Mouse (Mus musculus) CH12.LX (cell line): ENCODE measurements around the gene Hectd2. TPM values are rescaled to one million over a fixed set of nuclear protein-coding genes. Genes with fewer than 3 reads are reported as not detected.

ENCODE experiments used
- DNase-seq: peaks from one replicate; pipeline ENCODE4 v3.0.0-alpha.2; 2013; ENCODE audit errors: extremely low read depth
- H3K27ac ChIP-seq: 2 replicates; pipeline ENCODE4 v1.5.1; 2012; ENCODE audit warnings: low read depth, mild to moderate bottlenecking, control low read depth, moderate library complexity; ENCODE audit not compliant: insufficient read depth
- H3K27me3 ChIP-seq: replicated peaks from 2 replicates; pipeline ENCODE3; 2012; ENCODE audit warnings: inconsistent platforms
- H3K36me3 ChIP-seq, 2 experiments: replicated peaks in 1 of 2; 2 replicates each; pipeline versions ENCODE3 to v1.6.1; 2012; ENCODE audit warnings: inconsistent platforms in 1 of 2, low read length in 1 of 2, mild to moderate bottlenecking in 1 of 2, mixed read lengths in 1 of 2, moderate library complexity in 1 of 2; ENCODE audit not compliant: control insufficient read depth in 1 of 2, insufficient read depth in 1 of 2
- H3K4me1 ChIP-seq, 2 experiments: 2 replicates each; pipeline ENCODE4 v1.6.1; 2012; ENCODE audit warnings: inconsistent platforms in 1 of 2, moderate library complexity in 1 of 2; ENCODE audit not compliant: insufficient read depth in 2 of 2, control insufficient read depth in 1 of 2
- H3K4me2 ChIP-seq: 2 replicates; pipeline ENCODE4 v1.6.1; 2012; ENCODE audit warnings: low read depth, mild to moderate bottlenecking, control low read depth; ENCODE audit not compliant: poor library complexity, insufficient read depth, severe bottlenecking
- H3K4me3 ChIP-seq, 3 experiments: fragments of 150-350 bp in 1 of 3; sonication (generic) in 1 of 3; replicated peaks in 1 of 3; 2 replicates each; pipeline versions ENCODE3 to v1.5.1; 2011 to 2012; ENCODE audit warnings: low read depth in 2 of 3, low read length in 2 of 3, mild to moderate bottlenecking in 2 of 3, moderate library complexity in 2 of 3, control low read depth in 1 of 3, improper control_type of control experiment in 1 of 3, inconsistent platforms in 1 of 3, mixed read lengths in 1 of 3; ENCODE audit not compliant: poor library complexity in 1 of 3
- H3K79me2 ChIP-seq: replicated peaks from 2 replicates; pipeline ENCODE4 v1.6.1; 2012; ENCODE audit warnings: mild to moderate bottlenecking, moderate library complexity; ENCODE audit not compliant: control insufficient read depth, poor library complexity, insufficient read depth, severe bottlenecking; ENCODE audit errors: extremely low read depth
- H3K9ac ChIP-seq: 2 replicates; pipeline ENCODE4 v1.6.1; 2012; ENCODE audit warnings: low read depth, mild to moderate bottlenecking, control low read depth, moderate library complexity; ENCODE audit not compliant: insufficient read depth
- H3K9me3 ChIP-seq: replicated peaks from 2 replicates; pipeline ENCODE3; 2012; ENCODE audit warnings: low read length, inconsistent platforms, mixed read lengths
- BHLHE40 ChIP-seq: IDR thresholded peaks from 2 replicates; pipeline ENCODE4 v1.6.1; 2011; ENCODE audit warnings: mild to moderate bottlenecking, low read depth, low read length, improper control_type of control experiment
- CHD1 ChIP-seq: IDR thresholded peaks from 2 replicates; pipeline ENCODE4 v1.6.1; 2012; ENCODE audit warnings: low read depth, low read length, improper control_type of control experiment, inconsistent platforms
- CTCF ChIP-seq, 2 experiments: IDR thresholded peaks in 1 of 2; conservative IDR thresholded peaks in 1 of 2; 2 replicates each; pipeline ENCODE4 v1.5.1; 2011 to 2012; ENCODE audit warnings: low read depth in 2 of 2, low read length in 2 of 2, improper control_type of control experiment in 1 of 2, inconsistent platforms in 1 of 2, mild to moderate bottlenecking in 1 of 2, moderate library complexity in 1 of 2
- ETS1 ChIP-seq: conservative IDR thresholded peaks from 2 replicates; pipeline ENCODE4 v1.6.1; 2012; ENCODE audit warnings: low read depth, mild to moderate bottlenecking, inconsistent platforms, low read length, improper control_type of control experiment, moderate library complexity
- GABPA ChIP-seq: IDR thresholded peaks from 2 replicates; pipeline ENCODE4 v1.6.1; 2012; ENCODE audit warnings: low read depth, low read length, improper control_type of control experiment, inconsistent platforms; ENCODE audit not compliant: insufficient replicate concordance
- HCFC1 ChIP-seq: IDR thresholded peaks from 2 replicates; pipeline ENCODE4 v1.6.1; 2012; ENCODE audit warnings: low read depth, mild to moderate bottlenecking, inconsistent platforms, low read length, improper control_type of control experiment
- IRF4 ChIP-seq: IDR thresholded peaks from 2 replicates; pipeline ENCODE4 v1.6.1; 2014; ENCODE audit warnings: low read depth, mild to moderate bottlenecking, inconsistent platforms, low read length, improper control_type of control experiment
- JUN ChIP-seq: IDR thresholded peaks from 2 replicates; pipeline ENCODE4 v1.6.1; 2011; ENCODE audit warnings: low read depth, mild to moderate bottlenecking, low read length, improper control_type of control experiment, moderate library complexity; ENCODE audit not compliant: insufficient read depth
- MAFK ChIP-seq: IDR thresholded peaks from 2 replicates; pipeline ENCODE4 v1.6.1; 2011; ENCODE audit warnings: low read length, improper control_type of control experiment; ENCODE audit not compliant: insufficient replicate concordance
- MAX ChIP-seq: IDR thresholded peaks from 2 replicates; pipeline ENCODE4 v1.6.1; 2011; ENCODE audit warnings: low read length, improper control_type of control experiment
- MAZ ChIP-seq: IDR thresholded peaks from 2 replicates; pipeline ENCODE4 v1.6.1; 2012; ENCODE audit warnings: low read depth, mild to moderate bottlenecking, inconsistent platforms, low read length, improper control_type of control experiment, moderate library complexity
- MYC ChIP-seq: IDR thresholded peaks from 2 replicates; pipeline ENCODE4 v1.6.1; 2011; ENCODE audit warnings: low read depth, mild to moderate bottlenecking, improper control_type of control experiment, low read length
- POLR2A ChIP-seq: IDR thresholded peaks from 2 replicates; pipeline ENCODE4 v1.6.1; 2011; ENCODE audit warnings: low read depth, mild to moderate bottlenecking, improper control_type of control experiment, low read length
- RCOR1 ChIP-seq: conservative IDR thresholded peaks from 2 replicates; pipeline ENCODE4 v1.6.1; 2012; ENCODE audit warnings: low read depth, mild to moderate bottlenecking, inconsistent platforms, low read length, improper control_type of control experiment
- SMC3 ChIP-seq: IDR thresholded peaks from 2 replicates; pipeline ENCODE4 v1.6.1; 2011; ENCODE audit warnings: low read depth, low read length, improper control_type of control experiment
- USF2 ChIP-seq: conservative IDR thresholded peaks from 2 replicates; pipeline ENCODE4 v1.6.1; 2011; ENCODE audit warnings: low read depth, low read length, improper control_type of control experiment
- ZKSCAN1 ChIP-seq: IDR thresholded peaks from 2 replicates; pipeline ENCODE4 v1.6.1; 2012; ENCODE audit warnings: low read depth, inconsistent platforms, low read length, improper control_type of control experiment, borderline replicate concordance
- ZMIZ1 ChIP-seq: IDR thresholded peaks from 2 replicates; pipeline ENCODE4 v1.6.1; 2012; ENCODE audit warnings: low read depth, mild to moderate bottlenecking, inconsistent platforms, low read length, improper control_type of control experiment
- ZNF384 ChIP-seq: IDR thresholded peaks from 2 replicates; pipeline ENCODE4 v1.6.1; 2012; ENCODE audit warnings: low read depth, low read length, improper control_type of control experiment, inconsistent platforms
- dilution Hi-C: fragments of 300-500 bp; cut with MboI; formaldehyde crosslinking; loops from 2 replicates; pipeline ENCODE4 v1.14.3; 2020; ENCODE audit warnings: low sequenced_read_pairs; ENCODE audit not compliant: extremely low pct_unique_long_range_greater_than_20kb, extremely low pct_ligation_motif_present
- in situ Hi-C: fragments of 300-500 bp; cut with MboI; formaldehyde crosslinking; loops from 3 replicates; pipeline ENCODE4 v1.14.3; 2019; ENCODE audit warnings: low sequenced_read_pairs, low pct_ligation_motif_present, low pct_unique_long_range_greater_than_20kb, mixed read lengths
- polyA plus RNA-seq: library from polyadenylated mRNA; unstranded; fragments of >175 nt; gene quantifications from 2 replicates; pipeline ENCODE4 v1.2.1, GENCODE M21; 2012; ENCODE audit warnings: low read depth; ENCODE audit not compliant: insufficient read length
- total RNA-seq, 2 experiments: library from RNA; depleted of rRNA; stranded (reverse); fragments of 300-350 nt in 1 of 2; fragments of >200 nt in 1 of 2; gene quantifications; 2 replicates each; pipeline ENCODE4 v1.2.3; 2012 to 2014

Hectd2 gene
- total and polyA plus RNA-seq, 3 experiments: 0.08 to 0.78 (median 0.56) TPM

DNA sequence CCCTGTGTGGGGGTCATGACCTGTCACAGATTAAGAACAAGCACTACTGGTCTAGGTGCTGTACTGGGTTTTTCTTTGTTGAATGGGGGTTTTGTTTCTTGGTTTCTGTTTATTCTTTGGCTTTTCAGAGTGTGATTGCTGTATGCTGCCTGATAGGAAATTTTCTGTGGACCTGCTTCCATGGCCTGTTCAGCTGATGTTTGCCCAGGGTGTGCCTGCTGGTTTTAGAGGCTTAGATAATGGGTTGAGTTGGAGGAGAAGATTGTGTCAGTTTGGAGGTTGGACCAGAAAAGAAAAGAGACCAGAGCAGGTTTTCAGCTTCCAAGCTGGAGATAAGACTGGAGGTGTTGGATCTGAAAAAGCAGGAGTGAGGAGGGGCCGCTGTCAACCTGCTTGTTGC lies 40.0 kb downstream of the Hectd2 start:
- Histone ChIP-seq H3K27me3 (no peaks in the 10 kb centered on the region), H3K9ac (no peak overlapping the region), H3K79me2 (no peaks in the 10 kb centered on the region), H3K27ac (no peak overlapping the region), H3K9me3 (no peaks in the 10 kb centered on the region), H3K36me3 (no peaks in the 10 kb centered on the region), H3K4me2 (no peak overlapping the region), H3K4me1 (no peaks in the 10 kb centered on the region), H3K4me3 (no peak overlapping the region)
- in situ Hi-C loops: no loop called here
- dilution Hi-C loops: no loop called here
- DNase-seq: no peak
- no peak for TF ChIP-seq BHLHE40
- TF ChIP-seq JUN: no peak
- TF ChIP-seq POLR2A: no peak
- no peak for TF ChIP-seq MAFK
- TF ChIP-seq ZNF384: no peak
- no peak for TF ChIP-seq MAX
- no peak for TF ChIP-seq ZKSCAN1
- no peak for TF ChIP-seq USF2
- no peak for TF ChIP-seq SMC3
- TF ChIP-seq RCOR1: no peak
- no peak for TF ChIP-seq IRF4
- no peak for TF ChIP-seq HCFC1
- TF ChIP-seq MYC: no peak
- no peak for TF ChIP-seq MAZ
- TF ChIP-seq CHD1: no peak
- no peak for TF ChIP-seq GABPA
- TF ChIP-seq ZMIZ1: no peak

DNA sequence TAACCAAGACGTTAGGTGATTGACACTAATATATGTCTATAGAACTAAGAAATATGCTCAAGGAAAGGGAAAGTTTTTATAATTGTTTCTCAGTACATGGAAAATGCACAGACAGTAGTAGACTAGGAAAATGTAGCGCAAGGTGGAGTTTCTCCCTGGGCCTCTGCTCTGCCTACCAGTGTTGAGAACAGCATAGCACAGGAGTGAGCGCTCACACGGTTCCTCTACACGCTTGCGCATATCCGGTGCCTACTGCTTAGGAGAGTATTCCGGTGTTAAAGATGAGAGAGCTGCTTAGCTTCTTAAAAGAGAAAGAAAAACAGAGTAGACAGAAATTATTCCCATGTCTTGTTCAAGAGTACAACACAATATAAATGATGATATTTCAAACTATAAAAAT lies 47.4 kb downstream of the Hectd2 start:
- H3K4me3 ChIP-seq: no peak overlapping the region
- H3K27ac ChIP-seq: no peak overlapping the region
- H3K36me3 ChIP-seq: no peaks in the 10 kb centered on the region
- no peaks in the 10 kb centered on the region for H3K27me3 ChIP-seq
- no peaks in the 10 kb centered on the region for H3K4me1 ChIP-seq
- in situ Hi-C loops (loop anchor here (25.0 kb wide), 1 partner anchor 310 kb away; the partner anchor contains the start of gene Fgfbp3), dilution Hi-C loops (no loop called here)
- no peaks in the 10 kb centered on the region for H3K9me3 ChIP-seq
- H3K4me2 ChIP-seq: no peak overlapping the region
- no peaks in the 10 kb centered on the region for H3K79me2 ChIP-seq
- DNase-seq: no peak
- no peak for TF ChIP-seq SMC3
- no peak for TF ChIP-seq ZNF384
- TF ChIP-seq ETS1: no peak
- TF ChIP-seq CHD1: no peak
- TF ChIP-seq CTCF (conservative IDR thresholded peaks at IDR 0.05 in 1 of 2, IDR thresholded peaks at IDR 0.05 in 1 of 2; ENCODE audit: low read depth in 2 of 2, low read length in 2 of 2): no peak
- no peak for TF ChIP-seq JUN
- no peak for TF ChIP-seq MAX
- H3K9ac ChIP-seq: no peak overlapping the region
